Mouse (Mus musculus): ENCODE data around the gene Snrnp70. TPM values are rescaled to one million over a fixed set of nuclear protein-coding genes. Genes with fewer than 3 reads are reported as not detected.

The Snrnp70 gene
- 10 to 100 TPM; 60.3 to 65.4 TPM for total RNA-seq (2021)
- long read RNA-seq, experiment 1, transcript Snrnp70-201 (10 exons, 1,735 nt): major isoform, 10 of 25 reads
- long read RNA-seq, experiment 1, partial matches to known transcripts: 4 of 25 reads
- long read RNA-seq, experiment 1, other reads (novel, unspliced or antisense): 11 of 25 reads
- long read RNA-seq, experiment 2, full-length matches to known transcripts: 6 of 19 reads
- long read RNA-seq, experiment 2, partial matches to known transcripts: 5 of 19 reads
- long read RNA-seq, experiment 2, other reads (novel, unspliced or antisense): 8 of 19 reads

- DNase-seq (ENCODE audit: low spot score): peak; percentile 100
Measured at GRCm38 (mm10) chr7:45395578-45396336, at the start of gene Snrnp70. Gene Snrnp70 (minus strand): TSS chr7:45395742.

GRCm38 (mm10) chr7:45443526-45444420 lies 48.2 kb upstream of the Snrnp70 start:
- peak; percentile 76 for DNase-seq (ENCODE audit: low spot score)

DNA sequence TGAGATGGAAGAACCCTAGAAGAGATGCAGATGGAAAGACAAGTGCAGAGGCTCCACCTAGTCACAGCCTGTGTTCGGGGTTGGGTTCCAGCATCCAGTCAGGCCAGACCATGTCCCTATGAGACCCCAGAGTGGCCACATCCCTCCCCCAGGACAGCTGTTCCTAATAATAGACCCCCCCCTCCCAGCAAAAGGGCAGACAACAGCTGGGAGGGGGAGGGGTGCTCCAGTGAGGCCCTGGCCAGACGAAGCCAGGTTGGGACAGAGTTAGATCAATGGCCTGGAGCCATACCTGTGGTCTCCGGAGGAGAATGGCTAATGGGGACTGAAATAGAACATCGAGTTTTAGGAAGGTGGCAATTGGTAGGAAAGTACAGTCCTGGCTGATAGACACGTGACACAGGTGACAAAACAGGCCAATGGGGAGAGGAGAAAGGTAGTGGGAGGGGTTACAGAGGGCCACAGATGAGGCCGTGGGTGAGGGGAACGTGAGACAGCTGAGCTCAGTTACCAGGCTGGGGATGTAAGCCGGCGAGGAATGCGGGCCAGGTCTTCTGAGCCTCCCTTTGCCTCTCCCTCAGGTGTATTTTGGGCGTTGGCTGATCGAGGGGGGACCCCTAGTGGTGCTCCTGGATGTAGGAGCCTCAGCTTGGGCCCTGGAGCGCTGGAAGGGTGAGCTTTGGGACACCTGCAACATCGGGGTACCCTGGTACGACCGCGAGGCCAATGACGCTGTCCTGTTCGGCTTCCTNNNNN lies 42.2 kb upstream of the Snrnp70 start, which contains the start of gene Ruvbl2:
TSS of gene Ruvbl2 (minus strand) at position 576 of the 756 bp plus-strand sequence.
- peak; percentile 85 for DNase-seq (ENCODE audit: low spot score)

DNA sequence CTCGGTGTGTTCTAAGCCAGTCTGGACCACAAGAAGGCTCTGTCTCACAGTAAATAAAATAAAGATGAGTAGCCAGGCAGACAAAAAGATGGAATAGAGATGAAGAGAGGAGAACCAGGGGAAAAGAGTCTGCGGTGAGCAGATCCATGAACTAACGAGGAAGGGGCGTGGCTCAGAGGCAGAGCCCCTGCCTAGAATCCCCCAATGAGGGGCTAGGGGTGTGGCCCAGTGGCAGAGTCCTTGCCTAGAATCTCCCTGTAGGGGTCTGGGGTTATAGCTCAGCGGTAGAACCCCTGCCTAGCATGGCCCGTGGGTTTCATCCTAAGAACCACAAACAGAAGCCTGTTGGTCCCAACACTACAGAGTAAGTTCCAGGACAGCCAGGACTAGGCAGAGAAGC lies 41.5 kb upstream of the Snrnp70 start:
- DNase-seq (ENCODE audit: low spot score): no peak

GRCm38 (mm10) chr7:45436444-45436843 lies 40.9 kb upstream of the Snrnp70 start:
- DNase-seq (ENCODE audit: low spot score): no peak

GRCm38 (mm10) chr7:45435038-45435437 lies 39.5 kb upstream of the Snrnp70 start:
- DNase-seq (ENCODE audit: low spot score): no peak

DNA sequence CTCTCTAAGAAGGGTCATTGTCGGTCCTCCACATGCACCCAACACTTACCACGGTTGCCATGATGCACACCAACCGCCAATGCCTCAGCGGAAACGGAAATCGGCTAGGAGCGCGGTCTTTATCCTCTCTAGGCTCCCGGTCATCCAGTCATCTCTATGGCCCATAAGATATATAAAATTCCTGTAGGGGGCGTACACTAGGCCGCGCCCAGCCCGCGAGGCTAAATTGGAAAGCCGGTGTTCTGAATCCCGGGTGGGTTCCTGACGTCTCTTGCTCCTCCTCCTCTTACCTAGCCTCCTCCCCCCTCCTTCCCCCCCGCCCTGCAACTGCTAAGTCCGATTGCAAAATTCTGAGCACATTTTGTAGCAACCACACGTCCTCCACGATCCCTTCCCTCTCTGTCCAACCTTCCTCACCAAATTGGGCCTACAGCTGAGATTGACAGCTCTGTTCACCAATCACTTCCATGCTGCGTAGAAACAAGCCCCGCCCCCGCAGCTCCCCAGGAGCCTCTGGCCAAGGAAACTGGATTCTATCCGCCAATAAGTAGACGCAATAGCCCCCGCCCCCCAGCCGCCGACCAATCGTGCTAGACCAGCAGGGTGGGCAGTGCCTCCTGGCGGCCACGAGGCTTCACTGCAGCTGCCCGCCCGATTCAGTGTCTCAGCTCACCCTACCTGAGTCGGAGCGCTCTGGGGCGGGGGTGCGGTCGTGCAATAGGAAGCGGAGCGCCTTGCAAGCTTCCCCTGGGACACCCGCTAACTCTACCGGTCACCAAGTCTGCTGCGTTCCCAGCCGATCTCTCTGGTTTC lies 38.9 kb upstream of the Snrnp70 start, which contains the start of gene Gys1:
TSS of gene Gys1 (plus strand) at position 642 of the 813 bp plus-strand sequence.
- peak; percentile 100 for DNase-seq (ENCODE audit: low spot score)

DNA sequence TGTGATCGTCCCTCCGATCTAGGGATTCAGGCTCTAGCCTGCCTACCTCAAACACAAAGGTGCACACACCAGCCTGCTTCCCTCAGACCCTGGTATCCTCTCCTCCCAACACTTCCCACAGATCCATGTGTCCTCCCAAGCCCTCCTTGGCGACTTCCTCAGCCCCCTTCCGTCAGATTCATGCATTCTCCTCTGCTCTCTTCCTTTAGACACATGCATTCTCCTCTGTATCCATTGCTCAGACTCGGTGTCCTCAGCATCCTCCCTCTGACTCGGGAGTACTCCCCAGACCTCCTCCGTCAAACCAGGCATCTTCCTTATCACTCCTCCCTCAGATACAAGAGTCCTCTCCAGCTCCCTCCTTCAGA lies 38.3 kb upstream of the Snrnp70 start:
- no peak for DNase-seq (ENCODE audit: low spot score)

- no peak for DNase-seq (ENCODE audit: low spot score)
Measured at GRCm38 (mm10) chr7:45426556-45426955, 31.0 kb upstream of the Snrnp70 start.

DNA sequence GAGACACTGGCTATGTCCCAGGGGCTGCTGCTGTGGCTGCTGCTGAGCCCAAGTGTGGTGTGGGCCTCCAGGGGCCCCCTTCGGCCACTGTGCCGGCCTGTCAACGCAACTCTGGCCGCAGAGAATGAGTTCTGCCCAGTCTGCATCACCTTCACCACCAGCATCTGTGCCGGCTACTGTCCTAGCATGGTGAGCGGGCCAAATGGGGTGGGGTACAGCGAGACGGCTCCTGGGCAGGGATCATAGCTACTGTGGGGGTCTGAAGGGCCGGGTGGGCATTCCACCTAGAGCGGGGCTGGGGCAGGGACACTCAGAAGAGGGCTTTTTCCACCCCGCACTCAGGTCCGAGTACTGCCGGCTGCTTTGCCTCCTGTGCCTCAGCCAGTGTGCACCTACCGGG lies 25.7 kb upstream of the Snrnp70 start:
- DNase-seq (ENCODE audit: low spot score): no peak

DNA sequence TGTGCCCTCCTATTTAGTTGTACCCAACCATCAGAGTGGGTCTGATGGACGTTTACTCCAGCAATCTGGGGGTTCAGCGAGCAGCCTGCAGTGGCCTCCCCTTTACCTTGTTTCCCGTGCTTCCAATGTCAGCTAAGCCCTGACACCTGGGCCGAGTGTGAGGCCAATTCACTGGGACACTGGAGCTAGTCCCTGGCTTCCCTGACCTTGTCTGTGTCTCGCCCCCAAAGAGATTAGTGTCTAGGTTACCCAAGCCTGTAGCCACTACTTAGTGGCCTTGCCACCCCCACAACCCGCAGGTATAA lies 25.0 kb upstream of the Snrnp70 start, which contains the start of gene Lhb:
TSS of gene Lhb (plus strand) at position 206 of the 305 bp plus-strand sequence.
- no peak for DNase-seq (ENCODE audit: low spot score)

DNA sequence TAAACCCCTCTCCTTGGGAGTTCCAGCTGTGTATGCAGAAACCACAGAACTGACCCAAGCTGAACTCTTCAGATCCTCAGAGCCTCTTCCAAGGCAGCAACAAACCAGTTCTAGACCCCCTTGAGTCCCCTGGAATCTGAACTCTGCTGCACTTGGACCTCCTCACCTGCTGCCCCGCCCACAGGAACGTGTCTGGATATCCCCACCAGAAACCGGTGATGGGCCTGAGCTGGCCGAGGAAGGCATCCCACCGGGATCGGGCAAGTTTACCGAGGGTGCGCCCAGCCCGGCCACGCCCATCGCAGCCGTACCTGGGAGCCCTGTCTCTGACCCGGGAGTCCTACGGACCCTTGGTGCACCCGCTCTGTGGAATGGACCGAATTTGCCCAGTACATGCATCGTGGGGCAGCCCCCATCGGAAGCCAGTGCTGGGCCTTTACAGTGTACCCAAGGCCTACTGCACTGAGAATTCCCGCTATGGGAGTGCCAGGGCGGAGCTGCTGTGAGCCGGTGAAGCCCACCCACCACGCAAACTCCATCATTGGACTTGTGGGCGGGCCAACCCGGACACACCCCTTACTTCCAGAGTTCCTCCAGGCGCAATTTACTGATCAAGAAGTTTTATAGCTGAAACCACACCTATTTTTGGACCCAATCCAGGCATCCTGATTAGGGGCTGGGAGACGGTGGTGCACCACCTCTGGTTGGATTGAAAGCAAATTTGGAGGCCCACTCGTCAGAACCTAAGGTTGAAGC lies 24.5 kb upstream of the Snrnp70 start:
- DNase-seq (ENCODE audit: low spot score): no peak

DNA sequence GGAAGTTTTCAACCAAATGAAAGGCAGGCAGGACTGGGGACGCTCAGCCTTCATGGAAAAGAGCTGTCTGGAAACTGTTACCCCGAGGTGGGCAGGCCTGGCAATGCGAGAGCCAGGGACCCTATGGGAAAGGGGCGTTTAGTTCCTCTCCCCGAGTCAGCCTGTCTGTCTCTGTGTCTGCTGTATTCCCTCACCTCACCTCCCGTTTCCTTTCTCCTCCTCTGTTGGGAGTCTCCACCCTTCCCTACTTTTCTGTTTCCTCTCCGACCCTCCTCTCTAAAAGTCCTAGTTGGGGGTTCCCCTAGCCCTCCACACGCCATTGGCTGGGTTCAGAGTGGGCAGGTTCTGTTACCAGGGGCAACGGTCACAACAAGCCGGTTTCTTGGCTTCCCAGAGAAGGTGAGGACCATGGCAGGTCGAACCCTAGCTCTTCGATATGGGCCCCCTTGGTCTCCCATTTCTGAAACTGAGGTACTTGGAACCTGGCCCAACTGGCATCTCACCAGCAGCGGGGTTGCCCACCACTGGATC lies 22.5 kb upstream of the Snrnp70 start:
- no peak for DNase-seq (ENCODE audit: low spot score)

- no peak for DNase-seq (ENCODE audit: low spot score)
Measured at GRCm38 (mm10) chr7:45415636-45416035, 20.1 kb upstream of the Snrnp70 start.

DNA sequence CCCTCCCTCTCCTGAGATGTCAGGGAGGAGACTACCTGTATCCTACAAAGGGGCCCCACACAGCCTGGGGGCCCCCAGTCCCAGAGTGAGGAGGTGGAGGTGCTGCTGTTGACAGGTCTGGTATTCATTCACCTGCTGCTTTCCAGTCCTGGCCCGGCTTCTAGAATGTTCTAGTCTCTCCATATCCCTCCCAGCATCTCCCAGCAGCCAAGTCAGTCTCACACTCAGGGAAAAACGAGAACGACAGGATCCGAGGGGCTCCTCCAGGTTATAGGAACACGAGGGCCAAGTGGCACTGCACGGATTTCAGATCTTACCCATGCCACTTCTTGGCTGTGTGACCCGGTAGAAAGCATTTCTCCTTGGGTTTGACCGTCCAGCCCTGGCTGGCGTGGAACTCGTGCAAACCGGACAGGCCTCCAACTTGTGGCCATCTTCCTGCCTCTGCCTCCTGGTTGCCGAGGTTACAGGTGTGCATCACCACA lies 19.2 kb upstream of the Snrnp70 start:
- no peak for DNase-seq (ENCODE audit: low spot score)

DNA sequence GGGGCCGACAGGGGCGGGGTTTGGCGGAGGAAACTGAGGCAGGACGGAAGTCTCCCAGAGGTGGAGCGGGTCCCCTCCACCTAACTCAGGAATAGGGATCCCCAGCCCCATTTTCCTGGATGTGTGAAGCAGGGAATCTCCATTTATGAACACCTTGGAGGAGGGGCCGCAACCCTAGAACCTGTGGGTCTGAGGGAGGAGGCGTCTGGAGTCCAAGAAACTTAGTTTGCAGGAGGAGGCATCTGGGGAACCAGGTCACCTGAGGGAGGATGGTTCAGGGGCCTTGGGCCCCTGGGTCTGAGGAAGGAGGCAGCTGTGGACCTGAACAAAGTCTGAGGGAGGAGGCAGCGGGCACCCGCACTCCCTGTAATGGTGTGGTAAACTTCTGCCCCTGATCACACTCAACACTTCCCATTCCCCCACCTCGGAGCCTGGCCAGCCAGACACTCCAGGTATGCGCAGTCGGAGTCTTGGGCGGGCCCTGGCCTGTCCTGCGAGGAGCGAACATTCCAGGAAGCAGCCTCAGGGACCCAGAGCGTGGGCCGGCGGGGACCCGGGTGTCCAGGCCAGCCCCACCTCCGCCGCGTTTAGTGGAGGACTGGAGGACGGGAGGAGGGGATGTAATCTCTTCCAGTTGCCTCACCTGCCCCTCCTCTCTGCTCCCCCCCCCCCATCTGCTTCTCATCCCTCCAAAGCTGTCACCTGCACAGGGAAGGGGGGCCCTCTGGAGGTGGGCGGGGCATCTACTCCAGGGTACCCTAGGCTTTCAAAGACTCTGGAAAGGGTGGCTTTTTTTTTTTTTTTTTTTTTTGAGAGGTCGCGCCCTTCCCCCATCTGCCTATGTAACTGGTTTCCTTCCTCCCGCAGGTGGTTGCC lies 18.6 kb upstream of the Snrnp70 start:
- no peak for DNase-seq (ENCODE audit: low spot score)

GRCm38 (mm10) chr7:45413113-45413863 lies 17.7 kb upstream of the Snrnp70 start, which contains the start of gene Ntf5:
Gene Ntf5 (plus strand): TSS chr7:45413695.
- no peak for DNase-seq (ENCODE audit: low spot score)
